Mouse (Mus musculus) B cell, adult 2 months (primary cell): ENCODE results near the gene Isg20.

Experiments used
- DNase-seq, 2 experiments: peaks; one replicate each; pipeline ENCODE4 v3.0.0; 2022

The Isg20 gene

DNA sequence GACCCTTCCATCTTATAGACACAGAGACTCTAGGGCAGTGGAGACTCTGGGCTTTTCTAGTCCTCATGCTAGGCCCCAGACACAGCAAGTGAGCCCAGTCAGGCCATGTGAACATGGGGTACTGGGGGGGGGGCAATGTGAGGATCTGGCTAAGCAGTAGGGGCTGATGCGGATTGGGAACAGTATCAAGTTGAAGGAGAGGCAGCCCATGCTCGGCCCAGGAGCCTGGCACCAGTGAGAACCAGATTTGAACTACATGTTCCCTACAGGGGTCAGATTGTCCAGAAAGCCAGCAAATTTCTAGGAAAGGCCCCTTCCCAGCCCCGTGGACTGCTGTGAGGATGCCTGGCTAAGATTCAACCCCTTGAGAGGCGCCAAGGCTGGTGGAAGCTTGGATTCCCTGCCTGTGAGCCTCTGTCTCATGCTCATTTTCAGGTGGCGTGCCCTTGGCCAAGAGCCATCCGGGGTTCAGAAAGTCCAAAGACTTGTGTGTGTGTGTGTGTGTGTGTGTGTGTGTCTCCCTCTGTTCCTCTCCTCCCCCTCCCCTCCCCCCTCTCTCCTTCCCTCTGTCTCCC, 45.4 kb downstream of the Isg20 start:
- DNase-seq, result no peak

DNA sequence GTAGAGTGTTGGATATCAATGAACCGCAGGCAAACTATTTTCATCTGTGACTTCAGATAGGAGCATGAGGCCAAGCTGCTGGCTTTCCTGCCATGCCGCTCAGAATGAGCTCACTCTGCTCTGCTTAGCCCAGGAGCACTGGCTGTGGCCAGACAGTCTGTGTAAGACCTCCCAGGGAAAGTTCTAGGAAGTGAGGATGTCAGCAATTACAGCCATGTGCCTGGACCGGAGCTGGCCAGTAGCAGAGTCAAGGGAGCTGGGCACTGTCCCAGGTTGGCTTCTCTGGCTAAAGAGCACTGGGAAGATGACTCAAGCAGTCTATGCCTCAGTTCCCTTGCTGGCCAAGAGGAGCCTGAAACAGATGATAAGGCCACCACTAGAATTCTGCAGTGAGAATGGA, 50.7 kb downstream of the Isg20 start:
- no peak for DNase-seq
